In the genomic region with DNA sequence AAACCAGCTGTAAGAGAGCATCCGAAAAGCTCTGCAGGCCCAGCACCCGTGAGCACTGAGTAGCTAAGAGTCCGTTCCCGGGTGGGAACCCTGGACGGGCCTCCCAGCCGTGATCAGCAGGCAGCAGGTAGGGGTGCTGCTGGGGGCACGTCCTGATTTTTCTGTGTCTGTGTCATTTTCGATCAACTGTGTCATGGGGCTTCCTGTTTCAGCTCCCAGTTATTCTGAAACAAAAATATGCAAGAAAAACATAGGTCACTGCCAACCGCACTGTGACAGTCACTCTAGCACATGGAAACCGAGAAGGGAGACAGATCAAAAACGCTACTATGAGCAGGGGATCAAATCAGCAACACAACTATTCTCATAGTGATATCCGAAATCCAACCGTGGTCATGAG, we compare ENCODE assay signal across 25 mouse cellular contexts.
"Had no signal": no experiment of that assay in that cellular context is flagged by ENCODE, and none has a peak within 500 bp of the region (broad histone marks: within the 10 kb centered on the region; RNA-seq: fewer than 3 reads in every experiment).

No protein-coding gene starts in this region.

- H3K4me2 ChIP-seq: heart, embryonic 12.5 days; hindbrain, embryonic 12.5 days; hindbrain, embryonic 14.5 days; kidney, embryonic 15.5 days; limb, embryonic 13.5 days; limb, embryonic 15.5 days; liver, embryonic 12.5 days had no signal

- H3K27me3 ChIP-seq: heart, embryonic 12.5 days; hindbrain, embryonic 12.5 days; kidney, embryonic 15.5 days; limb, embryonic 13.5 days; limb, embryonic 15.5 days; liver, embryonic 12.5 days had no signal

- H3K27ac ChIP-seq: gastrocnemius, adult 2 months; heart, adult 2 months; hindbrain, embryonic 10.5 days; hindbrain, embryonic 12.5 days; hindbrain, embryonic 14.5 days; kidney, embryonic 15.5 days; kidney, postnatal 0 days; limb, embryonic 13.5 days; limb, embryonic 15.5 days; liver, embryonic 12.5 days; liver, embryonic 14.5 days had no signal

- H3K4me1 ChIP-seq: liver, embryonic 12.5 days had no signal

- ATAC-seq: intestine, embryonic 16.5 days; liver, embryonic 12.5 days had no signal

- DNase-seq: gastrocnemius, adult 2 months; gastrocnemius, postnatal 10 days; gastrocnemius, postnatal 25 days; heart, postnatal 10 days; heart, postnatal 4 days; kidney, adult 11 months; kidney, adult 2 months; kidney, adult 9 months; kidney, postnatal 14 days; kidney, postnatal 36 days; layer of hippocampus, adult 9-11 months; layer of hippocampus, postnatal 36 days; left cerebral cortex, postnatal 4 days had no signal

- H3K36me3 ChIP-seq: heart, embryonic 12.5 days; hindbrain, embryonic 10.5 days; hindbrain, embryonic 12.5 days; kidney, embryonic 15.5 days; limb, embryonic 13.5 days; limb, embryonic 15.5 days; liver, embryonic 12.5 days had no signal

- H3K9ac ChIP-seq: heart, embryonic 12.5 days; hindbrain, embryonic 12.5 days; hindbrain, embryonic 14.5 days; kidney, embryonic 15.5 days; limb, embryonic 13.5 days; limb, embryonic 15.5 days; liver, embryonic 12.5 days; liver, embryonic 14.5 days had no signal

- H3K9me3 ChIP-seq: heart, embryonic 12.5 days; hindbrain, embryonic 10.5 days; hindbrain, embryonic 12.5 days; kidney, embryonic 15.5 days; limb, embryonic 13.5 days; limb, embryonic 15.5 days had no signal

- H3K4me3 ChIP-seq: gastrocnemius, adult 2 months; heart, adult 2 months; heart, embryonic 12.5 days; hindbrain, embryonic 10.5 days; hindbrain, embryonic 12.5 days; kidney, embryonic 15.5 days; limb, embryonic 13.5 days; limb, embryonic 15.5 days; liver, embryonic 12.5 days had no signal
